Mouse (Mus musculus): ENCODE data around the gene Wdpcp.
"Not testable (repeated sequence)": the region's sequence is repeated elsewhere in the genome, so short reads cannot be mapped to it uniquely, and the experiment has no call there.

Gene Wdpcp

DNA sequence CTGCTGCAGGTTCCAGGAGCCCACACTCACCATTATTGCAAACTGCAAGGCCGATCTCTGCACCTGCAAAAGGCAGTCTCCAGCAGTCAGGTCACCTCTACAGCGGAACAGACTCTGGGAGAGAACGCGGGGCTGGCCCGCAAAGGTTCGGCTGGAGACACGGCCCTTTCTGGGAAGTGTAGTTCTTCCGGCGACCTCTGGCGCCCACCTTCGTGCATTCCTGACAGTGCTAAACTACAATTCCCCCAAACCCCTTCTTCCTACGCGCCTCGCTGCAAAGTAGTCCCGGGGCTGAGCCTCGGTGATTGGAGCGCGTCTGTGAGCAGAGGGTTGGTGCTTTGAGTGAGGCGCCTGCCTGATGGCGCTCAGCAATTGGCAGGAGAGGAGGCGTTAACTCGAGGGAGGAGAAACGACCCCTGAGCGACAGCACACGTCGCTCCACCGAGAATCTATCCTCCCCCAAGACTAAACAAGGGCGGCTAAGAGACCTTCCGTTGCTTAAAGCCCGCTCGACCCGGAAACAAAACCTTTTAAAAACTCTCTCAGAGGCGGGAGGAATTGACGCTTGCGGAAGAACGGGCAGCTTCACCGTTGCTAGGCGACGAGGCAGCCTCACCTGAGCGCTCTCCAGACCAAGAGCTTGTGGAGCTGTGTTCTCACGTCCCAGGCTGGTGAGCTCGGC is at the start of gene Wdpcp, which contains the start of gene Mdh1:
Gene Wdpcp (plus strand): TSS at position 536 of the 682 bp plus-strand sequence.
Gene Mdh1 (minus strand): TSS at position 668 of the 682 bp plus-strand sequence.
- peak; percentile 89 for DNase-seq

- DNase-seq: no peak
These were observed 43.2 kb upstream of the Wdpcp start for GRCm38 (mm10) chr11:21528676-21529394.

DNA sequence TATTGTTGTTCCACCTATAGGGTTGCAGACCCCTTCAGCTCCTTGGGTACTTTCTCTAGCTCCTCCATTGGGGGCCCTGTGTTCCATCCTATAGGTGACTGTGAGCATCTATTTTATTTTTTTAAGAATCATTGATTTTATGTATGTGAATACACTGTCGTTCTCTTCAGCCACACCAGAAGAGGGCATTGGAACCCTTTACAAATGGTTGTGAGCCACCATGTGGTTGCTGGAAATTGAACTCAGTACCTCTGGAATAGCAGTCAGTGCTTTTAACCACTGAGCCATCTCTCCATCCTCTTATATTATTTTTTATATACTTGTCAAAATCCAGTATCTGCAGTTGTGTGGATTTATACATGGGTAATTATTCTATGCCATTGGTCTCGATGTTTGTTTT is 41.2 kb upstream of the Wdpcp start:
- DNase-seq: not testable (repeated sequence)

DNA sequence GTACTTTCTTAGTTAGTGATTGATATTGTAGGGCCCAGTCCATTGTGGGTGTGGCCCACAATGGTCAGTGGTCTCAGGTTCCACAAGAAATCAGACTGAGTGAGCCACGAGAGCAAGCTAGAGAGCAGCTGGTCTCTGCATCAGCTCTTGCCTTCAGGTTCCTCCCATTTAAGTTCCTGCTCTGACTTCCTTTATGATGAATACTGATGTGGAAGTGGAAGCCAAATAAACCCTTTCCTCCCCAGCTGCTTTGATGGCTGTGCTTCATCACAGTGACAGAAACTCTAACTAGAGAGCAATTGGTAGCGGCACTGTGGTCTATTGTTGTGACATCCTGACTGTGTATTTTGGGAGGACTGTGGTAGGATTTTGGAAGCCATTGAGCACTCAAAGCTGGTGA is 32.0 kb upstream of the Wdpcp start:
- DNase-seq: no peak

GRCm38 (mm10) chr11:21540622-21541021 is 31.4 kb upstream of the Wdpcp start:
- no peak for DNase-seq

- DNase-seq: no peak
These were observed 29.3 kb upstream of the Wdpcp start for GRCm38 (mm10) chr11:21542731-21543130.

DNA sequence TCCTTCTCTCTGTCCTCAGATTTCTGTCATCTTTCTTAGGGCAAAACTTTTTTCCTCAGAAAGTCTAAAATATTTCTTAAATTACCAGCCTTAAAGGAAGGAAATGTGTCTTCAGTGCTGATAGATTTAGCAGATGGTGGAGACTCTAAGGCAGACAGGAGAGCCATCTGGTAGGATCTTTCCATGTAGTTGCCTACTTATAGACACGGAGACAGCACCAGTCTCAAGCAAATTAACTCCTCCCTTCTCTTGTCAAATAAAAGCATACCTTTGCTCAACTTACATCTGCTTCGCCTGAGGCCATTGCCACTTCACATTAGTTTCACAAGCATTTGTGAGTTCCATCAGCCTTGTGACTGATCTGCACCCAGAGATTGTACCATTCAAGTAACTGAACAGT is 27.0 kb upstream of the Wdpcp start:
- no peak for DNase-seq

GRCm38 (mm10) chr11:21545951-21546350 is 26.1 kb upstream of the Wdpcp start:
- DNase-seq: no peak

DNA sequence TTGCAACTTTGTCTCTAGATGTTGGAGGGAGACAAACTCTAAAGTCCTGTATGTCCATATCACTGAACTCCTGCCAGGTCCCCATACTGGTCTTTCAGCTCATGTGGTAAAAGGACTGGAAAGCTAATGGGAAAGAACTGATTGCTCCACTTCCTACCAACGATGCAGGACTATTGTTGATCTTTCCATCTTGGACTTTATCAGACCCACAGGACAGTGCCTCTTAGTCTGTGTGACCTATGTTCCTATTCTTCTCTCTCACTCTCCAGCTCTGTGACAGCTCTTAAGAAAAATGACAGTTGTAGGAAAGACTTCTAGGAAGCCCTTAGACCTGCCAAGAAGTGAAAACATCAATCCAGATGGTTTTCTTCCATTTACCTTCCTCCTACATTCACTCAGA is 25.4 kb upstream of the Wdpcp start:
- no peak for DNase-seq

DNA sequence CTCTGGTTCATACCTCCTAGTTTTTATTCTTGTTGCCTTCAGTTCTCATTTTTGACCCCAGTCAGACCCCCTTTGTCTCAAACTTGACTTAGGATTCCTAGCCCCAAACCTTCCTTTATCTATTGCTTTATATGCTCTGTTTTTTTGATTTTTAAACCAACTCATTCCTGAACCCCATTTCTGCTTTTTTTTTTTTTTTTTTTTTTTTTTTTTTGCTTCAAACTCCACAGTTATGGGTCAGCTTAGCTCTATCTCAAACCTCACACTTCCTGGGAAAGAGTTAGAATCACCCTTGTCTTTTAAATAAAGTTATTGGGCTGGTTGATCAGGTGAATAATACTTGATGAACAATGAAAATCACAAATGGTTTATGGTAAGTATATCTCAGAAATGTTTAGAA is 24.5 kb upstream of the Wdpcp start:
- no peak for DNase-seq

DNA sequence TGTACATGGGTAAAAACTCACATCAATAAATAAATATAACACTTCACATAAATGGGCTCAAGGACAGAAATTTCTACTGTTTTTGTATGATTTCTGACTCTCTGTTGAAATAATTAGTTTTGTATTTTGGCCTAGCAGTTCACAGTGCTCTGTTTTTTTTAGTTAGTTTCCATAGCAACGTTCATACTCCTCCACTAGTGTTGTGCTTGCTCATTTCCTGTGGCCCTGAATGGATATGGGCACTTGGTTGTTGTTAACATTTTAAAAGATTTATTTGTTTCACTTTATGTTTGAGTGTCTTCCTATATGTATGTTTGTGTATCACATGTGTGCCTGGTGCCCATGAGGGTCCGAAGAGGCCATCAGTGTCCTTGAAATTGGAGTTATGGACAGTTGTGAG is 23.0 kb upstream of the Wdpcp start:
- no peak for DNase-seq

DNA sequence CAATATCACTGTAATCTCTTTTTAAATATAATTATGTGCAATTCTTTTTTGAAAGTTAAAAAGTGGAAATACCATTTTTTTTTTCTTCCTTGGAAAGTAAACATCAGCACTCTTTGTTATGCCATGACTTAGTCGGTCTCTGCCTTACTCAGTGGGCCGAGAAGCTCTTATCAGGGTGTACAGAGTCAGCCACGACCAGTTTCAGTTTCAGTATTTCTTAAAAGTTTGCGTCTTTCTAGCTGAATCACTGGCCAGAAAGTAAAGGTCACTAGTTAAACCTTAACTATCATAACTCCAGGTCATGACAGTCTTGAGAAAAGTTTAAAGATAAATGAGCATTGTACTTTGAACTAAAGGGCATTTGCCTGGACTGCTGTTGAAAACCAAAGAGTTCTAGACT is 22.3 kb upstream of the Wdpcp start:
- no peak for DNase-seq

DNA sequence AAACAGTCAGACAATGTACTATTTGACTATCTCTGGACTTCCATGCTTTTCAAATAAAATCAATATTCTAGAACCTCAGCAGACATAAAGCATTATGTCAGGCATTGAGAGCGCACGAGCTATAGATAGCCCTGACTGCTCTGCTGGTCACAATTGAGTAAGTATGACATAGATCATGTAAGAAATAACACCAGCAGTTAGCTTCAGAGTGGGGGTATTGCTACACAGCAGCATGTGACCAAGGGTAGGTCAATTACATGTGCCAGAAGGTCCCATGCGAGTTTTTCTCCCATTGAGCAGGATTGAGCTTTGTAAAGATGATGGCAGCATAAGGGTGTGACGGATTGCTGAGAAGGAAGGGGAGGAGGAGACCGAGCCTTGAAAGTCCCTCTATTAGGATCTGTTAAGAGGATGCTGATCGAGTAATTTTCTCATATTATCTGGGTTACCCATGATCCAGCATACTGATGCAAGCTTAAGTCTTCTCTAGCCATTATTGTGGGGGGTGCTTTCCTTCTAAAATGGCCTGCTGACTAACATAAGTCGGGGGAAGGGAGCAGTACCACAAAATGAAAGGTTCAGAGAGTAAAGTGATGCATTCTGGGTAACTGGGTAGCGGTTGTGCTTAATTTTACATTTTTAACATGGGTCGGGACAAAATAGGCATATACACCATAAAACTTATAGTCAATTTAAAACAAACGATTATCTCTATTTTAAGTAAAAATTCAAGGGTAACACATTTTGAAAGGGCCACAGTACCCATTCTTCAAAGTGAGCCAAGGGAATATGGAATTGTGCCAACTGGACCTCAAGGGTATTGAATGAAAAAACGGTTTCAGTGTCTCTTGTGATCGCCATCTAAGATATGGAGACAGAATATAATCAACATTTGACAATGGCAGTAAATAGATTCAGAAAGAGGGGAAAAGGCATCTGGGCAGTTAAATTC is 21.5 kb upstream of the Wdpcp start:
- no peak for DNase-seq

DNA sequence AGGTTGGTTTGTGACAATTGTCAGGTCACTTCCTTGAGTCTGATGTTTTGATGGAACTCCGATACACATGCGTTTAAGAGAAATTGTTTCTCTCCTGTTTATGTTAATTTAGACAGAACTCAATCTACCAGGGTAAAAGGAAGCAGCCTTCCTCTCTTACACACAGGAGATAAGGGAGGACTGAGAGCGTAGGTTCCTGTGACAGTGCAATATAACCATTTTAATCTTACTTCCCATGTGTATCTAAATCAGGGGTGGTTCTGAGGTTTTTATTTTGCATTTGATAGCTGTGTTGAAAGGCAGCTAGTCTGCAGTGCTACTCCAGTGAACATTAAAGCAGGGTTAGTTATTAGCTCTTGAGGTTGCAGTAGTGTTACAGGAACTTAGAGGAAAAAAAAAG is 20.0 kb upstream of the Wdpcp start:
- DNase-seq: no peak

DNA sequence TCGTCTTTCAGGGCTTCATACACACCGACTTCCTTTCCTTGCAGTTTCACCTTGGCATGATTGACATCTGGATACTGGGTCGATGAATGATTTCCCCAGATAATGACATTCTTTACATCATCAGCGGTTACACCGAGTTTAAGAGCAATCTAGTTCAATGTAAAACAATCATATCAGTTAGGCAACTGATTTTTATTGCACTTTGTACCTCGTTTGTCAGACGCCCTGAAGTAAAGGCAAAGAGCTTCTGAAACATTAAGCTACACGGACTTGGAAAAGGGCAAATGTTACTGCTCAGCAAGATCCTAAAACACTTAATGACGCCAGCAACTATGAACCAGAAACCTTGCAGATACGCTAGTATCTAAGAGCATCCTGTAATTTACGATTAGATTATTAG is 12.3 kb upstream of the Wdpcp start:
- no peak for DNase-seq

DNA sequence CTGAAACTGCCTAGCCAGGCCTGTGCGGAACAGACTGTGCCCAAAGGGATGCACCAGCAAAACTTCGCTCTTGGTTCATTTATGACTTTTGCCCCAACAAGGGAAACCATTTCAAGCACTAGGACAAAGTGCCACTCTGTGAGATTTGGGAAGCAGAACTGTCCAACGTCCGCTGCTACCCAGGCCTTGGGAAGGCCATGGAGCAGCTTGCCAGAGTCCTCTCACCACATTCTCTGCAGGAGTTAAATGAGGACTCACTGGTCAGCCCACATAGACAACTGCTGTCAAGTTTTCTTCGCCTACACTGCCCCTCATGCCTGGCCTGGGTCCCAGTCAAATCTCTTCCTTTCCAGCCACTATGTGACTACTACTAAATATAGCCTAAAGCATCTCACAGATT is 10.7 kb upstream of the Wdpcp start:
- no peak for DNase-seq

DNA sequence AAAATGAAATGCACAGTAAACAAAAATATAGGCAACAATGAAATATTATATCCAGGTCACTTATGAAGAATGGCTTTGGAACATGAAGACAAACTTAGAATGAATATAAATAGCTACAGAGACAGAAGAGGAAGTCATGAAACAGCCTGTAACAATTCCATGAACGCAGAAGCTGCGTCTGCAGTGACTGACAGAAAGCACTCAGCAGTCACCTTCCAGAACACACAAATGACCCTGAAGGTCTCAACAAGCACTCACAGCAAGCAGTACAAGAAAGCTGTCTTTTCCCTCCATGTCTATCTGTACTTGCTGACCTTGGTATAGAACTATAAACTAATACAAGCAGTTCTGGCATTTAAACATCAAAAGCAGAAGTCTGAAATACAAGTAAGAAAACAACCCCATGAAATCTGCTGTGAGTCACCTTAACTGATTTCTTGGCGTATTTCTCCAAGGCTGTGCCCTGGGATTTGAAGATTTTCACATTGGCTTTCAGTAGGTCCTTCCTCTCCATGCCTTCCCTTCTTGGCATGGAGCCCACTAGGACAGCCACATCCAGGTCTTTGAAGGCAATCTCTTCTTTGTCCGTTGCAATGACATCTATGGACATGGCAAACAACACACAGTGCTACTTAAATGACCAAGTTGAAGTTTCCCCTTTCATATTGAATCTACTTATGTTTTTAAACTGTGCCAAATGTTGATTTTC is 8.3 kb upstream of the Wdpcp start:
- no peak for DNase-seq

- DNase-seq: no peak
These were observed 7.2 kb upstream of the Wdpcp start for GRCm38 (mm10) chr11:21564681-21565405.

GRCm38 (mm10) chr11:21566934-21567333 is 5.1 kb upstream of the Wdpcp start:
- DNase-seq: no peak

DNA sequence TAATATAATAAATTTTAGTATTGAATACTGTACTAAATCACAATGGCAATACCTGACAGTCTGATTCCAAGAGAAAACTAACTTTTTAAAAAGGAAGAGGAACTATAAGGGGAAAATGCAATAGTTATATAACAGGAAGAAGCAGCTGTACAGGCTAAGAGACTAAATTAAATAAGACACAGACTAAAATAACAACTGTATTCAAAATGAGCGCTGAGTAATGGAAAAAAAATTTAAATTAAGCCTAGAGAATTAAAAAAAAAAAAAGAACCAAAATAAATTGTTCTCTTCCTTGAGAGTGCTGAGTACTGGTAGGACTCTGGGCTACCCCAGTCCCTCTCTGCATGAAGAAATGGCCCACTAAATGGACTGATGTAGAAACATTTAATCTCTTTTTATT is 4.3 kb upstream of the Wdpcp start:
- no peak for DNase-seq

DNA sequence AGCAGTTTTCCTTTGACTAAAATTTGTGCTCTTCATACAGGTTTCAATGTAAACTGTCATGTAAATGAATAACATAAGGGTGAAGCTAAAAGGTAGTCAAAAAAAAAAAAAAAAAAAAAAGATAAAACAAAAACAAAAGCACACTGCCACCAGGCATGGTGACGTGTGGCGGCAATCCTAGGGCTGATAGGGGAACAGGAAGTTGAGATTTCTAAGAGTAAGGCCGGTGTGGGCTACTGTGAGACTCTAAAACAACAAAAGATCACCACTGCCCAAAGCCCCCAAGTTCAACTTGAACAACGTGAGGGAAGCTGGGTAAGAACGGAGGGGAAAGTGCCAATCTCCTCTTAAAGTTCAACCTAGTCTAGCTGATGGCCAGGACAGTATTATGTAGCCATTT is 3.0 kb upstream of the Wdpcp start:
- DNase-seq: no peak

DNA sequence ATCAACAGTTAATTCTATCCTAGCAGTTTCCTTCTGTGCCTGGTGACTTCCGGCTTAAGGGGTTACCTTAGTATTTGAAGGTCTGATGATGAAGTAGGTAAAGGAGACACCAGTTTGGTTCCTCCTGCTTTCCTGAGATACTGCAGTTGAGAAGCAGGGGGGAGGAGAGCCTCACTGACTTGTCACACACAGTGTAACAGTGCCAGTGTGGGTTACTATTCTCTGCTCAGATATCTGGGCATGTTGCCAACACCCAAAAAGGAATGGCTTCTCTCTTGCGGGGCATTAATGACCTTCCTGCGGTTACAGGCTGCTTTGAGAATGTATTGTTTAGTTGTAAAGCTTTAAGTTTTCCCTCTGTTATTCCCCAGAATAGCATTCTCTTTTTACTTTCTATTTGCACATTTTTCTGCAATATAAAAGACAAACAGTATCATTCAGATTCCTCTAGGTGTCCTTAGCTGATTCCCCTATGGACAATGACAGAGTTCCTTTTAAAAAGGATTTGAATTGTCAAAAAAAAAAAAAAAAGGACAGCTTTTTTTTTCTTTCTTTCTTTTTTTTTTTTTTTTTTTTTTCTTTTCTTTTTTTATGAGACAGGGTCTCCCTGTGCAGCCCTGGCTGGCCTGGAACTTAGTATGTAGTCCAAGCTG is 2.5 kb upstream of the Wdpcp start:
- no peak for DNase-seq
